Mouse (Mus musculus) limb, embryonic 14.5 days (tissue): ENCODE data around the gene Slco1a5. TPM values are rescaled to one million over a fixed set of nuclear protein-coding genes. Genes with fewer than 3 reads are reported as not detected.

ENCODE experiments used
- ATAC-seq: fragments of 200-750 bp; cut with Nextera tagmentation; 2 replicates; pipeline ENCODE4 v1.8.0; 2017; ENCODE audit warnings: low read depth, moderate number of reproducible peaks, moderate TSS enrichment; ENCODE audit not compliant: low FRiP score
- DNase-seq: peaks from one replicate; pipeline ENCODE4 v3.0.0-alpha.2; 2015; ENCODE audit warnings: low spot score
- H3K27ac ChIP-seq: fragments of 300-500 bp; sonication (generic); replicated peaks from 2 replicates; pipeline ENCODE4 v1.5.1; 2014; ENCODE audit warnings: low read depth, mild to moderate bottlenecking, low read length, moderate library complexity, mixed read lengths
- H3K27me3 ChIP-seq: fragments of 300-500 bp; sonication (generic); 2 replicates; pipeline ENCODE4 v1.6.1; 2014; ENCODE audit warnings: low read length, mixed read lengths; ENCODE audit not compliant: control insufficient read depth, insufficient read depth
- H3K36me3 ChIP-seq: fragments of 300-500 bp; sonication (generic); 2 replicates; pipeline ENCODE4 v1.6.1; 2014; ENCODE audit warnings: mild to moderate bottlenecking, low read length, moderate library complexity, mixed read lengths; ENCODE audit not compliant: control insufficient read depth, insufficient read depth
- H3K4me1 ChIP-seq: fragments of 300-500 bp; sonication (generic); 2 replicates; pipeline ENCODE4 v1.6.1; 2014; ENCODE audit warnings: antibody characterized with exemption, low read length, mixed read lengths; ENCODE audit not compliant: control insufficient read depth, insufficient read depth
- H3K4me2 ChIP-seq: fragments of 300-500 bp; sonication (generic); replicated peaks from 2 replicates; pipeline ENCODE4 v1.6.1; 2014; ENCODE audit warnings: low read depth, mild to moderate bottlenecking, low read length, moderate library complexity; ENCODE audit not compliant: severe bottlenecking
- H3K4me3 ChIP-seq: fragments of 300-500 bp; sonication (generic); replicated peaks from 2 replicates; pipeline ENCODE4 v1.5.1; 2014; ENCODE audit warnings: low read length
- H3K9ac ChIP-seq: fragments of 300-500 bp; sonication (generic); 2 replicates; pipeline ENCODE4 v1.6.1; 2014; ENCODE audit warnings: mild to moderate bottlenecking, low read depth, low read length, moderate library complexity; ENCODE audit not compliant: severe bottlenecking
- H3K9me3 ChIP-seq: fragments of 300-500 bp; sonication (generic); 2 replicates; pipeline ENCODE4 v1.6.1; 2016; ENCODE audit warnings: low read length; ENCODE audit not compliant: control insufficient read depth
- POLR2A ChIP-seq: fragments of 200-500 bp; IDR thresholded peaks from 2 replicates; pipeline ENCODE4 v1.8.0; 2012; ENCODE audit warnings: inconsistent platforms, mild to moderate bottlenecking, moderate library complexity, borderline replicate concordance; ENCODE audit not compliant: insufficient read depth, insufficient read length; ENCODE audit errors: extremely low read depth
- WGBS: fragments of 180-500 bp; shearing (Covaris S2); extraction: QIAGEN DNeasy Blood & Tissue Kit; methylation state at CpG from one replicate; pipeline ENCODE4 v1.1.7; 2014; 5-methylcytosine and 5-hydroxymethylcytosine counted together
- polyA plus RNA-seq, 2 experiments: library from polyadenylated mRNA; depleted of rRNA in 1 of 2; stranded (reverse) in 1 of 2; unstranded in 1 of 2; fragments of >200 nt; fragmentation: Nextera tagmentation in 1 of 2; extraction: Ambion mirVana in 1 of 2; gene quantifications; 2 replicates each; pipeline versions ENCODE4 v1.2.1 to v1.2.3; 2012 to 2014

The Slco1a5 gene
- polyA plus RNA-seq, 2 experiments = 0.05 to 0.21 TPM

GRCm38 (mm10) chr6:142329201-142329600 is 6.4 kb upstream of the Slco1a5 start:
- Histone ChIP-seq H3K4me2 (no peak overlapping the region), H3K4me3 (no peak overlapping the region), H3K9me3 (no peaks in the 10 kb centered on the region), H3K27ac (no peak overlapping the region), H3K27me3 (no peaks in the 10 kb centered on the region), H3K4me1 (no peaks in the 10 kb centered on the region), H3K36me3 (no peaks in the 10 kb centered on the region), H3K9ac (no peak overlapping the region)
- DNase-seq (no peak), ATAC-seq (no peak)
- 57% methylated on average over 1 of the region's 1 CpGs for WGBS
- TF ChIP-seq POLR2A = no peak

GRCm38 (mm10) chr6:142326598-142326997 is 3.8 kb upstream of the Slco1a5 start:
- no peak overlapping the region for H3K4me3 ChIP-seq
- H3K9me3 ChIP-seq = no peaks in the 10 kb centered on the region
- H3K4me2 ChIP-seq = no peak overlapping the region
- no peak for ATAC-seq
- WGBS = 80% methylated on average over 3 of the region's 3 CpGs
- DNase-seq = no peak
- H3K27me3 ChIP-seq = no peaks in the 10 kb centered on the region
- no peaks in the 10 kb centered on the region for H3K36me3 ChIP-seq
- H3K4me1 ChIP-seq = no peaks in the 10 kb centered on the region
- TF ChIP-seq POLR2A = no peak
- no peak overlapping the region for H3K27ac ChIP-seq
- no peak overlapping the region for H3K9ac ChIP-seq

GRCm38 (mm10) chr6:142317106-142317505 is 5.7 kb downstream of the Slco1a5 start:
- Histone ChIP-seq H3K9me3 (no peaks in the 10 kb centered on the region), H3K27ac (no peak overlapping the region), H3K4me1 (no peaks in the 10 kb centered on the region), H3K9ac (no peak overlapping the region), H3K4me3 (no peak overlapping the region), H3K27me3 (no peaks in the 10 kb centered on the region), H3K36me3 (no peaks in the 10 kb centered on the region), H3K4me2 (no peak overlapping the region)
- DNase-seq (no peak), ATAC-seq (no peak)
- TF ChIP-seq POLR2A = no peak

DNA sequence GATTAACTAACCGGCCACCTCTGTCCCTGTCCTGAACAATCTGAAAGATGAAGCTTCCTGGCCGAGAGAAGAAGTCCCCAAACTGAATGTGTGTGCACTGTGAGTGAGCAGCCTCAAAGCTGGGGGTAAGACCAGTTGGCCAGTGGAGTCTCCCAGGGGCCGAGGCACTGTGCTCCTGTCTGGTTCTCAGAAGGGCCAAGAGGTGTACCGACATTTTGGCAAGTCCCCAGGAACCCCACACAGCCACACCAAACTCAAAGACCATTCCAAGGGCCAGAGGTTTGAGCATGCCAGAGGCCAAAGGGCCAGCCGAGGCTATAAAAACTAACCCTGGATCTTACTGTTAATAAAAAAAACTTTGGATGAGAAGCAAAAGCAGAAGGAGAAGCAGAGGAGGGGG is 8.5 kb downstream of the Slco1a5 start:
- WGBS = 84% methylated on average over 5 of the region's 5 CpGs
- Histone ChIP-seq H3K36me3 (no peaks in the 10 kb centered on the region), H3K27ac (no peak overlapping the region), H3K4me2 (no peak overlapping the region), H3K27me3 (no peaks in the 10 kb centered on the region), H3K9ac (no peak overlapping the region), H3K4me3 (no peak overlapping the region), H3K4me1 (no peaks in the 10 kb centered on the region), H3K9me3 (peaks cover 4% of the 10 kb centered on the region)
- no peak for ATAC-seq
- no peak for DNase-seq
- no peak for TF ChIP-seq POLR2A

GRCm38 (mm10) chr6:142305076-142305475 is 17.7 kb downstream of the Slco1a5 start:
- Histone ChIP-seq H3K36me3 (no peaks in the 10 kb centered on the region), H3K27ac (no peak overlapping the region), H3K27me3 (no peaks in the 10 kb centered on the region), H3K4me3 (no peak overlapping the region), H3K9ac (no peak overlapping the region), H3K9me3 (peaks cover 7% of the 10 kb centered on the region), H3K4me2 (no peak overlapping the region), H3K4me1 (no peaks in the 10 kb centered on the region)
- DNase-seq = no peak
- TF ChIP-seq POLR2A = no peak
- ATAC-seq = no peak

GRCm38 (mm10) chr6:142298098-142298497 is 24.7 kb downstream of the Slco1a5 start, which contains the start of gene Iapp:
TSS of gene Iapp (plus strand) at chr6:142298423.
- Histone ChIP-seq H3K4me1 (no peaks in the 10 kb centered on the region), H3K4me2 (no peak within 1 kb of the TSS), H3K9ac (no peak within 1 kb of the TSS), H3K9me3 (no peaks in the 10 kb centered on the region), H3K27me3 (no peaks in the 10 kb centered on the region), H3K27ac (no peak within 1 kb of the TSS), H3K36me3 (no peaks in the 10 kb centered on the region), H3K4me3 (no peak within 1 kb of the TSS)
- TF ChIP-seq POLR2A = no peak
- DNase-seq (no peak), ATAC-seq (no peak)
- 56% methylated on average over 4 of the region's 4 CpGs for WGBS
